Mouse (Mus musculus) myocyte (in vitro differentiated cells): ENCODE results near the gene Olfr1390.

Source experiments
- E2F4 ChIP-seq: IDR thresholded peaks from one replicate; pipeline ENCODE4 v1.6.1; 2011; ENCODE audit warnings: mild to moderate bottlenecking, control low read depth, moderate library complexity; ENCODE audit not compliant: insufficient read depth
- MAX ChIP-seq: IDR thresholded peaks from one replicate; pipeline ENCODE4 v1.6.1; 2011; ENCODE audit warnings: low read depth, mild to moderate bottlenecking, control low read depth
- MYOG ChIP-seq, 3 experiments: IDR thresholded peaks; one replicate each; pipeline ENCODE4 v1.6.1; 2011; ENCODE audit warnings: control low read depth in 2 of 3, low read depth in 2 of 3, mild to moderate bottlenecking in 2 of 3; ENCODE audit not compliant: insufficient read length in 2 of 3, control insufficient read depth in 1 of 3, insufficient read depth in 1 of 3
- POLR2A ChIP-seq: IDR thresholded peaks from one replicate; pipeline ENCODE4 v1.6.1; 2011; ENCODE audit warnings: low read depth, mild to moderate bottlenecking, control low read depth, moderate library complexity; ENCODE audit not compliant: insufficient read length
- REST ChIP-seq: IDR thresholded peaks from one replicate; pipeline ENCODE4 v1.6.1; 2011; ENCODE audit warnings: mild to moderate bottlenecking, control low read depth, moderate library complexity; ENCODE audit not compliant: insufficient read depth, insufficient read length

GRCm38 (mm10) chr11:49383133-49383532 lies 48.1 kb downstream of the Olfr1390 start:
- no peak for TF ChIP-seq REST
- no peak for TF ChIP-seq MAX
- no peak for TF ChIP-seq MYOG (IDR thresholded peaks at IDR 0.05; ENCODE audit: control insufficient read depth in 1 of 3, insufficient read depth in 1 of 3, insufficient read length in 2 of 3, low read depth in 2 of 3)
- TF ChIP-seq E2F4: no peak
- TF ChIP-seq POLR2A: no peak
